Mouse (Mus musculus) subcutaneous adipose tissue, adult 2 months (tissue): ENCODE results near the gene Olfr592. TPM values are rescaled to one million over a fixed set of nuclear protein-coding genes. Genes with fewer than 3 reads are reported as not detected.

Experiments
- polyA plus RNA-seq: library from polyadenylated mRNA; depleted of rRNA; stranded (reverse); fragments of >200 nt; gene quantifications from 2 replicates; pipeline ENCODE4 v1.2.3, GENCODE M21; 2012; ENCODE audit warnings: low replicate concordance; rRNA removed

The Olfr592 gene
- not detected in 2 replicates for polyA plus RNA-seq

GRCm38 (mm10) chr7:103184503-103184902 lies at the start of gene Olfr592:
Gene Olfr592, plus strand, starts transcription at chr7:103184803.

GRCm38 (mm10) chr7:103140579-103140978 lies 44.0 kb upstream of the Olfr592 start, which contains the start of gene Olfr588-ps1:
Gene Olfr588-ps1, plus strand, starts transcription at chr7:103140879.

GRCm38 (mm10) chr7:103156256-103156655 lies 28.3 kb upstream of the Olfr592 start, which contains the start of gene Olfr589:
Gene Olfr589, minus strand, starts transcription at chr7:103156356.

GRCm38 (mm10) chr7:103178240-103178639 lies 6.4 kb upstream of the Olfr592 start, which contains the start of gene Olfr591:
Gene Olfr591, minus strand, starts transcription at chr7:103178340.

GRCm38 (mm10) chr7:103211562-103211961 lies 27.0 kb downstream of the Olfr592 start, which contains the start of gene Olfr593:
Gene Olfr593, plus strand, starts transcription at chr7:103211862.

GRCm38 (mm10) chr7:103216696-103217095 lies 32.1 kb downstream of the Olfr592 start, which contains the start of gene Olfr594:
Gene Olfr594, plus strand, starts transcription at chr7:103216996.

Other genes starting within 250 kb of the Olfr592 start
- gene Olfr573-ps1, start 242.2 kb upstream of the Olfr592 start, polyA plus RNA-seq: not detected in 2 replicates
- gene Olfr574, start 236.3 kb upstream of the Olfr592 start, polyA plus RNA-seq: not detected in 2 replicates
- not detected in 2 replicates for gene Olfr575, start 226.0 kb upstream of the Olfr592 start, polyA plus RNA-seq
- gene Olfr576, start 222.1 kb upstream of the Olfr592 start, polyA plus RNA-seq: not detected in 2 replicates
- gene Olfr577, start 208.9 kb upstream of the Olfr592 start, polyA plus RNA-seq: not detected in 2 replicates
- not detected in 2 replicates for gene Olfr578, start 195.5 kb upstream of the Olfr592 start, polyA plus RNA-seq
- gene Olfr582, start 146.8 kb upstream of the Olfr592 start, polyA plus RNA-seq: not detected in 2 replicates
- not detected in 2 replicates for gene Olfr583, start 133.5 kb upstream of the Olfr592 start, polyA plus RNA-seq
- not detected in 2 replicates for gene Olfr584, start 102.9 kb upstream of the Olfr592 start, polyA plus RNA-seq
- not detected in 2 replicates for gene Olfr585, start 87.1 kb upstream of the Olfr592 start, polyA plus RNA-seq
- not detected in 2 replicates for gene Olfr586, start 59.2 kb upstream of the Olfr592 start, polyA plus RNA-seq
- not detected in 2 replicates for gene Olfr588-ps1, start 43.9 kb upstream of the Olfr592 start, polyA plus RNA-seq
- gene Olfr589, start 28.4 kb upstream of the Olfr592 start, polyA plus RNA-seq: not detected in 2 replicates
- not detected in 2 replicates for gene Olfr591, start 6.5 kb upstream of the Olfr592 start, polyA plus RNA-seq
- not detected in 2 replicates for gene Olfr593, start 27.1 kb downstream of the Olfr592 start, polyA plus RNA-seq
- not detected in 2 replicates for gene Olfr594, start 32.2 kb downstream of the Olfr592 start, polyA plus RNA-seq
- gene Usp17ld, start 67.7 kb downstream of the Olfr592 start, polyA plus RNA-seq: not detected in 2 replicates
- not detected in 2 replicates for gene Olfr596, start 120.8 kb downstream of the Olfr592 start, polyA plus RNA-seq
- gene Olfr597, start 131.5 kb downstream of the Olfr592 start, polyA plus RNA-seq: not detected in 2 replicates
- not detected in 2 replicates for gene Olfr598, start 138.8 kb downstream of the Olfr592 start, polyA plus RNA-seq
- gene Olfr599, start 151.1 kb downstream of the Olfr592 start, polyA plus RNA-seq: not detected in 2 replicates
- not detected in 2 replicates for gene Olfr600, start 164.9 kb downstream of the Olfr592 start, polyA plus RNA-seq
- gene Olfr601, start 177.9 kb downstream of the Olfr592 start, polyA plus RNA-seq: not detected in 2 replicates
- gene Olfr603, start 201.4 kb downstream of the Olfr592 start, polyA plus RNA-seq: not detected in 2 replicates
- gene Usp17lc, start 230.3 kb downstream of the Olfr592 start, polyA plus RNA-seq: not detected in 2 replicates